14 mouse cellular contexts compared by ENCODE assay signal in the genomic region with DNA sequence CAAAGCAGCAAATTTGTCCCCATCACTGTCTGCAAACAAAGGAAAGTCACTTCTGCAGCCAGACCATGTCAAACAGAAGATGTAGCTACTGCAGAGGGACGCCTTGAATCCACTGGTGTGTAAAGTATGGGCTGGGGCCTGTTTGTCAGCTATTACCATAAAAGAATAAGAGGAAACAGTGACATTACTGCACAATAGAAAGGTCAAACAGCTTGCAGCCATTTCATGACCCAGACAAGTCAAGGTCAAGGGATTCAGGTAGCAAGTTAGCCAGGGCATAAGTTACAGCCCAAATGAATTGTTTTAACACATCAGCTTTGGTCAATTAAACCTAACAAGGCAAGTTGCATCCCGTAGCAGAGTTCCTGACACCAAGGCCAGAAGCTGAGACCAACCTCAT.
A peak's percentile ranks its signal among the peaks of the same experiment; 100 is the strongest.
DNase-seq lines count a peak whose midpoint lies in the region; ATAC-seq and TF ChIP-seq lines count a peak whose summit lies in the region.
"Had no signal": no experiment of that assay in that cellular context is flagged by ENCODE, and none has a peak within 500 bp of the region (broad histone marks: within the 10 kb centered on the region; RNA-seq: fewer than 3 reads in every experiment).

No protein-coding gene starts in this region.

- no peak for TF ChIP-seq CTCF in gastrocnemius, adult 2 months (IDR thresholded peaks at IDR 0.05)
- no peak for TF ChIP-seq CTCF in layer of hippocampus, adult 2 months (conservative IDR thresholded peaks at IDR 0.05)

- WGBS in limb, embryonic 13.5 days = 23% methylated on average over 2 of the region's 2 CpGs

- H3K9me3 ChIP-seq in limb, embryonic 13.5 days = no peaks in the 10 kb centered on the region
- H3K9me3 ChIP-seq: embryonic facial prominence, embryonic 12.5 days; intestine, embryonic 15.5 days had no signal

- intact Hi-C loops in gastrocnemius, adult 2 months (cut with DNase I) = loop anchor here (5.0 kb wide), 1 partner anchor 153 kb away; no protein-coding TSS in a partner anchor
- intact Hi-C loops in gastrocnemius, postnatal 14 days (cut with DNase I; ENCODE audit: low total_unique reads) = no loop called here

- peak overlapping the region; percentile 28 for H3K4me2 ChIP-seq in limb, embryonic 13.5 days (replicated peaks)
- H3K4me2 ChIP-seq: embryonic facial prominence, embryonic 12.5 days; intestine, embryonic 15.5 days had no signal

- no peak overlapping the region for H3K9ac ChIP-seq in limb, embryonic 13.5 days
- H3K9ac ChIP-seq: embryonic facial prominence, embryonic 12.5 days; intestine, embryonic 15.5 days had no signal

- no peaks in the 10 kb centered on the region for H3K27me3 ChIP-seq in limb, embryonic 13.5 days
- H3K27me3 ChIP-seq: embryonic facial prominence, embryonic 12.5 days; intestine, embryonic 15.5 days had no signal

- no peak for ATAC-seq in limb, embryonic 13.5 days (ENCODE audit: low FRiP score, low read depth)
- ATAC-seq: intestine, embryonic 15.5 days had no signal

- peaks cover 37% of the 10 kb centered on the region for H3K36me3 ChIP-seq in limb, embryonic 13.5 days

- DNase-seq in gastrocnemius, adult 2 months = no peak
- no peak for DNase-seq in gastrocnemius, postnatal 14 days
- DNase-seq in layer of hippocampus, adult 2 months (ENCODE audit: low spot score in 2 of 2) = no peak
- no peak for DNase-seq in layer of hippocampus, postnatal 10 days (ENCODE audit: low spot score in 2 of 2)
- DNase-seq in ZHBTc4 (ENCODE audit: low read depth, low spot score) = peak; percentile 39
- no peak for DNase-seq in adrenal gland, adult 2 months
- no peak for DNase-seq in adrenal gland, postnatal 25 days
- DNase-seq: adrenal gland, postnatal 14 days; cerebellum, adult 11-12 months; lung, adult 18-20 months; thymus, adult 18-20 months had no signal

- H3K27ac ChIP-seq in gastrocnemius, adult 2 months = peak overlapping the region; percentile 38; the same call in 1 of the 2 replicates
- H3K27ac ChIP-seq in layer of hippocampus, adult 2 months = peak overlapping the region; percentile 36; the same call in 1 of the 2 replicates
- no peak overlapping the region for H3K27ac ChIP-seq in limb, embryonic 13.5 days
- H3K27ac ChIP-seq: embryonic facial prominence, embryonic 12.5 days; intestine, embryonic 15.5 days had no signal

- no peak overlapping the region; the same call in 1 of the 2 replicates for H3K4me3 ChIP-seq in gastrocnemius, adult 2 months
- no peak overlapping the region for H3K4me3 ChIP-seq in layer of hippocampus, adult 2 months
- H3K4me3 ChIP-seq in limb, embryonic 13.5 days = no peak overlapping the region
- H3K4me3 ChIP-seq: embryonic facial prominence, embryonic 12.5 days; intestine, embryonic 15.5 days had no signal

- peaks cover 57% of the 10 kb centered on the region for H3K4me1 ChIP-seq in limb, embryonic 13.5 days
